ENCODE assay signal across 11 mouse cellular contexts in the genomic region with DNA sequence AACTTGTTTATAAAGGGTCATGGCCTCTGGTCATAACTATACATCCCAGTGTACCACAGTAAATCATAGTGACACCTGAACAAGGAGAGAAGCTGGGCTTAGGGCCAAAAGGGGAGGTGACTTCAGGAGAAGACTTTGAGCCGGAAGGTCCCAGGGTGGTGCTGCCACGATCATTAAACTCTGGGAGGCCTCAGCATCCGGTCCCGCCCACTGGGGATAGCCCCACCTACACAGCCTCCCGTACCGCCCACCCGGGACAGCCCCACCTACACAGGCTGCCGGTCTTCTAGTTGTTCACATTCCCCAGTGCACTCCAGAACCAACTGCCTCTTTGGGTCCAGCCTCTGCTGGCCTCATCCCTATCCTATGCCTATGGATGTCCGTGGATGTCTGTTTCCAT. TPM values are rescaled to one million over a fixed set of nuclear protein-coding genes. Genes with fewer than 3 reads are reported as not detected.
A peak's percentile ranks its signal among the peaks of the same experiment; 100 is the strongest.
DNase-seq lines count a peak whose midpoint lies in the region; ATAC-seq and TF ChIP-seq lines count a peak whose summit lies in the region.
"Had no signal": no experiment of that assay in that cellular context is flagged by ENCODE, and none has a peak within 500 bp of the region (broad histone marks: within the 10 kb centered on the region; RNA-seq: fewer than 3 reads in every experiment).

A gene (plus strand): TSS at position 297 of the 400 bp plus-strand sequence.

- no peak within 1 kb of the TSS for H3K4me2 ChIP-seq in lung, embryonic 14.5 days
- H3K4me2 ChIP-seq in intestine, embryonic 15.5 days (replicated peaks), result no peak within 1 kb of the TSS
- H3K4me2 ChIP-seq in stomach, embryonic 15.5 days, result no peak within 1 kb of the TSS
- H3K4me2 ChIP-seq in forebrain, embryonic 15.5 days (replicated peaks), result no peak within 1 kb of the TSS
- no peak within 1 kb of the TSS for H3K4me2 ChIP-seq in hindbrain, embryonic 16.5 days (ENCODE audit: low read length)
- H3K4me2 ChIP-seq: neural tube, embryonic 12.5 days had no signal

- peak; percentile 79 for DNase-seq in lung, embryonic 14.5 days
- no peak for DNase-seq in lung, adult 2 months
- peak; percentile 94 for DNase-seq in large intestine, adult 2 months (ENCODE audit: low read depth, low spot score)
- DNase-seq in embryo, embryonic 10.5 days (ENCODE audit: low spot score), result no peak
- DNase-seq: heart, adult 11 months had no signal

- H3K27ac ChIP-seq in lung, embryonic 14.5 days (ENCODE audit: low read depth), result no peak within 1 kb of the TSS
- peak within 1 kb of the TSS; percentile 54; the same call in 1 of the 2 replicates for H3K27ac ChIP-seq in intestine, embryonic 15.5 days
- H3K27ac ChIP-seq in stomach, embryonic 15.5 days, result 0 out of 2 replicates have a peak within 1 kb of the TSS, but pooled peaks have one; percentile 32
- H3K27ac ChIP-seq in forebrain, embryonic 15.5 days (replicated peaks), result no peak within 1 kb of the TSS
- no peak within 1 kb of the TSS for H3K27ac ChIP-seq in hindbrain, embryonic 16.5 days (ENCODE audit: low read depth, low read length)
- H3K27ac ChIP-seq: hindbrain, postnatal 0 days; neural tube, embryonic 12.5 days had no signal

- no peaks in the 10 kb centered on the region for H3K27me3 ChIP-seq in lung, embryonic 14.5 days (ENCODE audit: insufficient read depth, low read length)
- no peaks in the 10 kb centered on the region for H3K27me3 ChIP-seq in intestine, embryonic 15.5 days (replicated peaks)
- H3K27me3 ChIP-seq in stomach, embryonic 15.5 days (replicated peaks), result no peaks in the 10 kb centered on the region
- no peaks in the 10 kb centered on the region for H3K27me3 ChIP-seq in forebrain, embryonic 15.5 days
- H3K27me3 ChIP-seq in hindbrain, embryonic 16.5 days (replicated peaks; ENCODE audit: control insufficient read depth, insufficient read depth, low read length), result no peaks in the 10 kb centered on the region
- H3K27me3 ChIP-seq: neural tube, embryonic 12.5 days had no signal

- TF ChIP-seq CTCF in lung, embryonic 14.5 days (IDR thresholded peaks at IDR 0.05; ENCODE audit: low read depth), result no peak
- no peak for TF ChIP-seq CTCF in lung, adult 2 months (IDR thresholded peaks at IDR 0.05; ENCODE audit: insufficient read depth, low read length)

- peak; percentile 74; the same call in 1 of the 2 replicates for ATAC-seq in lung, embryonic 14.5 days (ENCODE audit: insufficient read depth)
- peak; percentile 98 for ATAC-seq in intestine, embryonic 15.5 days
- ATAC-seq in stomach, embryonic 15.5 days (ENCODE audit: insufficient read depth, low FRiP score, low read depth), result peak; percentile 90
- no peak for ATAC-seq in forebrain, embryonic 15.5 days (replicated peaks)
- ATAC-seq in hindbrain, embryonic 16.5 days, result no peak
- ATAC-seq: hindbrain, postnatal 0 days had no signal

- no peaks in the 10 kb centered on the region for H3K36me3 ChIP-seq in lung, embryonic 14.5 days (ENCODE audit: insufficient read depth)
- no peaks in the 10 kb centered on the region for H3K36me3 ChIP-seq in intestine, embryonic 15.5 days
- H3K36me3 ChIP-seq in stomach, embryonic 15.5 days, result no peaks in the 10 kb centered on the region
- H3K36me3 ChIP-seq in forebrain, embryonic 15.5 days, result no peaks in the 10 kb centered on the region
- no peaks in the 10 kb centered on the region for H3K36me3 ChIP-seq in hindbrain, embryonic 16.5 days (ENCODE audit: control insufficient read depth, insufficient read depth, low read length)
- H3K36me3 ChIP-seq: neural tube, embryonic 12.5 days had no signal

- H3K4me1 ChIP-seq in lung, embryonic 14.5 days (ENCODE audit: insufficient read depth), result no peaks in the 10 kb centered on the region
- H3K4me1 ChIP-seq in lung, adult 2 months (ENCODE audit: control insufficient read depth, insufficient read depth, low read length), result no peaks in the 10 kb centered on the region
- peaks cover 15% of the 10 kb centered on the region for H3K4me1 ChIP-seq in intestine, embryonic 15.5 days (replicated peaks)
- H3K4me1 ChIP-seq in stomach, embryonic 15.5 days, result peaks cover 3% of the 10 kb centered on the region; the same call in 1 of the 2 replicates
- peaks cover 5% of the 10 kb centered on the region for H3K4me1 ChIP-seq in forebrain, embryonic 15.5 days
- no peaks in the 10 kb centered on the region for H3K4me1 ChIP-seq in hindbrain, embryonic 16.5 days (ENCODE audit: control insufficient read depth, insufficient read depth, low read depth, low read length)
- H3K4me1 ChIP-seq: neural tube, embryonic 12.5 days had no signal

- no peak for TF ChIP-seq POLR2A in lung, adult 2 months (IDR thresholded peaks at IDR 0.05; ENCODE audit: borderline replicate concordance, extremely low read depth, low read depth, low read length)

- 36% methylated on average over 9 of the region's 9 CpGs for WGBS in lung, embryonic 14.5 days
- 40% methylated on average over 9 of the region's 9 CpGs for WGBS in lung, adult 2 months
- WGBS in intestine, embryonic 15.5 days, result 38% methylated on average over 9 of the region's 9 CpGs
- 18% methylated on average over 9 of the region's 9 CpGs for WGBS in large intestine, adult 2 months
- WGBS in stomach, embryonic 15.5 days, result 41% methylated on average over 9 of the region's 9 CpGs
- 81% methylated on average over 9 of the region's 9 CpGs for WGBS in forebrain, embryonic 15.5 days
- 73% methylated on average over 9 of the region's 9 CpGs for WGBS in hindbrain, embryonic 16.5 days

- no peak within 1 kb of the TSS for H3K9ac ChIP-seq in lung, embryonic 14.5 days
- no peak within 1 kb of the TSS for H3K9ac ChIP-seq in intestine, embryonic 15.5 days
- H3K9ac ChIP-seq in stomach, embryonic 15.5 days, result no peak within 1 kb of the TSS
- no peak within 1 kb of the TSS for H3K9ac ChIP-seq in forebrain, embryonic 15.5 days (replicated peaks)
- no peak within 1 kb of the TSS for H3K9ac ChIP-seq in hindbrain, embryonic 16.5 days (ENCODE audit: low read depth, low read length)
- H3K9ac ChIP-seq: neural tube, embryonic 12.5 days had no signal

- no peak within 1 kb of the TSS for H3K4me3 ChIP-seq in lung, embryonic 14.5 days (ENCODE audit: low read depth, low read length)
- no peak within 1 kb of the TSS for H3K4me3 ChIP-seq in lung, adult 2 months (replicated peaks; ENCODE audit: extremely low read depth, low read depth, low read length)
- no peak within 1 kb of the TSS for H3K4me3 ChIP-seq in intestine, embryonic 15.5 days (replicated peaks)
- H3K4me3 ChIP-seq in stomach, embryonic 15.5 days (replicated peaks), result no peak within 1 kb of the TSS
- H3K4me3 ChIP-seq in forebrain, embryonic 15.5 days, result no peak within 1 kb of the TSS
- H3K4me3 ChIP-seq in hindbrain, embryonic 16.5 days (ENCODE audit: low read length), result no peak within 1 kb of the TSS
- H3K4me3 ChIP-seq: neural tube, embryonic 12.5 days had no signal

- no peaks in the 10 kb centered on the region for H3K9me3 ChIP-seq in lung, embryonic 14.5 days (ENCODE audit: low read depth, low read length)
- no peaks in the 10 kb centered on the region for H3K9me3 ChIP-seq in intestine, embryonic 15.5 days
- H3K9me3 ChIP-seq in stomach, embryonic 15.5 days, result no peaks in the 10 kb centered on the region
- H3K9me3 ChIP-seq in forebrain, embryonic 15.5 days, result no peaks in the 10 kb centered on the region
- H3K9me3 ChIP-seq in hindbrain, embryonic 16.5 days (ENCODE audit: control insufficient read depth, low read length), result no peaks in the 10 kb centered on the region
- H3K9me3 ChIP-seq: neural tube, embryonic 12.5 days had no signal

RNA-seq across cellular contexts. Expression of the gene that starts here (rescaled TPM):
- 0.35 and 0.38 TPM in 2 replicates for polyA plus RNA-seq in lung, embryonic 14.5 days (2014; fragmentation: Nextera tagmentation; extraction: Ambion mirVana)
- polyA plus RNA-seq in lung, adult 2 months (2012; rRNA removed), result not detected in 2 replicates
- polyA plus RNA-seq in intestine, embryonic 15.5 days (2015; fragmentation: Nextera tagmentation; extraction: Ambion mirVana), result 5.4 and 15.2 TPM in 2 replicates
- polyA plus RNA-seq in large intestine, adult 2 months (2012; rRNA removed), result 48.8 and 67.0 TPM in 2 replicates
- polyA plus RNA-seq in stomach, embryonic 15.5 days (2015; fragmentation: Nextera tagmentation; extraction: Ambion mirVana), result 17.6 and 18.4 TPM in 2 replicates
- 0.48 and 0.50 TPM in 2 replicates for polyA plus RNA-seq in forebrain, embryonic 15.5 days (2015; fragmentation: Nextera tagmentation; extraction: Ambion mirVana)
- polyA plus RNA-seq in hindbrain, embryonic 16.5 days (2015; fragmentation: Nextera tagmentation; extraction: Ambion mirVana), result 0.10 and 0.13 TPM in 2 replicates
- polyA plus RNA-seq: hindbrain, postnatal 0 days; neural tube, embryonic 12.5 days had no signal

Comparison
In these comparisons a context has a peak if more than half of its experiments do, and no peak if none do; other contexts are left out.
1. Peak in DNase-seq and ATAC-seq in lung, embryonic 14.5 days; RNA of the gene not detected or under 1 TPM.
2. ATAC-seq: peak in intestine, embryonic 15.5 days (single experiment) and stomach, embryonic 15.5 days (single experiment); none in forebrain, embryonic 15.5 days (single experiment) and hindbrain, embryonic 16.5 days (single experiment).
3. H3K27ac ChIP-seq: peak in intestine, embryonic 15.5 days (single experiment) and stomach, embryonic 15.5 days (single experiment); none in lung, embryonic 14.5 days (single experiment), forebrain, embryonic 15.5 days (single experiment) and hindbrain, embryonic 16.5 days (single experiment).